Mouse (Mus musculus) heart, embryonic 12.5 days (tissue): ENCODE results near the gene Tomm40. TPM values are rescaled to one million over a fixed set of nuclear protein-coding genes. Genes with fewer than 3 reads are reported as not detected.

ENCODE experiments used
- ATAC-seq: fragments of 200-750 bp; cut with Nextera tagmentation; 2 replicates; pipeline ENCODE4 v1.8.0; 2017; ENCODE audit warnings: moderate TSS enrichment, moderate library complexity; ENCODE audit not compliant: insufficient number of reproducible peaks, low FRiP score
- H3K27ac ChIP-seq: fragments of 300-500 bp; sonication (generic); 2 replicates; pipeline ENCODE4 v1.5.1; 2016; ENCODE audit warnings: mild to moderate bottlenecking, moderate library complexity; ENCODE audit not compliant: poor library complexity, severe bottlenecking
- H3K27me3 ChIP-seq: fragments of 300-500 bp; sonication (generic); replicated peaks from 2 replicates; pipeline ENCODE4 v1.6.1; 2016; ENCODE audit warnings: mild to moderate bottlenecking, moderate library complexity
- H3K36me3 ChIP-seq: fragments of 300-500 bp; sonication (generic); 2 replicates; pipeline ENCODE4 v1.6.1; 2016; ENCODE audit warnings: mild to moderate bottlenecking, moderate library complexity
- H3K4me1 ChIP-seq: fragments of 300-500 bp; sonication (generic); replicated peaks from 2 replicates; pipeline ENCODE4 v1.6.1; 2016; ENCODE audit warnings: mild to moderate bottlenecking
- H3K4me2 ChIP-seq: fragments of 300-500 bp; sonication (generic); 2 replicates; pipeline ENCODE4 v1.6.1; 2016; ENCODE audit warnings: mild to moderate bottlenecking, moderate library complexity
- H3K4me3 ChIP-seq: fragments of 300-500 bp; sonication (generic); 2 replicates; pipeline ENCODE4 v1.5.1; 2016; ENCODE audit warnings: mild to moderate bottlenecking
- H3K9ac ChIP-seq: fragments of 300-500 bp; sonication (generic); 2 replicates; pipeline ENCODE4 v1.6.1; 2016; ENCODE audit warnings: mild to moderate bottlenecking, moderate library complexity
- H3K9me3 ChIP-seq: fragments of 300-500 bp; sonication (generic); replicated peaks from 2 replicates; pipeline ENCODE4 v1.6.1; 2016; ENCODE audit warnings: mild to moderate bottlenecking, moderate library complexity
- WGBS: fragments of 180-500 bp; shearing (Covaris S2); methylation state at CpG from one replicate; pipeline ENCODE4 v1.1.7; 2016; 5-methylcytosine and 5-hydroxymethylcytosine counted together
- polyA plus RNA-seq: library from polyadenylated mRNA; unstranded; fragments of >200 nt; fragmentation: Nextera tagmentation; extraction: Ambion mirVana; gene quantifications from 2 replicates; pipeline ENCODE4 v1.2.1, GENCODE M21; 2016

Gene Tomm40
- polyA plus RNA-seq, 1 experiment from 2014 or later: 160 TPM

- no peak overlapping the region for H3K27ac ChIP-seq
- H3K36me3 ChIP-seq: peaks cover 59% of the 10 kb centered on the region
- no peak overlapping the region for H3K4me2 ChIP-seq
- no peaks in the 10 kb centered on the region for H3K9me3 ChIP-seq
- H3K9ac ChIP-seq: peak overlapping the region; percentile 28
- 85% methylated on average over 16 of the region's 16 CpGs for WGBS
- ATAC-seq: no peak
- H3K4me1 ChIP-seq: peaks cover 31% of the 10 kb centered on the region
- H3K27me3 ChIP-seq: no peaks in the 10 kb centered on the region
- no peak overlapping the region for H3K4me3 ChIP-seq
Observed at GRCm38 (mm10) chr7:19702859-19703555, 12.2 kb downstream of the Tomm40 start.

- Histone ChIP-seq H3K4me2 (peak overlapping the region; percentile 32; the same call in 1 of the 2 replicates), H3K36me3 (peaks cover 54% of the 10 kb centered on the region), H3K9ac (peak overlapping the region; percentile 64), H3K4me1 (peaks cover 31% of the 10 kb centered on the region), H3K4me3 (no peak overlapping the region), H3K9me3 (no peaks in the 10 kb centered on the region), H3K27ac (peak overlapping the region; percentile 65), H3K27me3 (no peaks in the 10 kb centered on the region)
- 27% methylated on average over 22 of the region's 22 CpGs for WGBS
- ATAC-seq: peak; percentile 67
Observed at GRCm38 (mm10) chr7:19701069-19701761, 14.0 kb downstream of the Tomm40 start.

- no peaks in the 10 kb centered on the region for H3K9me3 ChIP-seq
- peak overlapping the region; percentile 64 for H3K9ac ChIP-seq
- H3K4me3 ChIP-seq: no peak overlapping the region
- no peak for ATAC-seq
- H3K4me1 ChIP-seq: peaks cover 39% of the 10 kb centered on the region
- peak overlapping the region; percentile 32; the same call in 1 of the 2 replicates for H3K4me2 ChIP-seq
- H3K27me3 ChIP-seq: no peaks in the 10 kb centered on the region
- 47% methylated on average over 12 of the region's 12 CpGs for WGBS
- H3K27ac ChIP-seq: peak overlapping the region; percentile 65
- peaks cover 56% of the 10 kb centered on the region for H3K36me3 ChIP-seq
Observed at GRCm38 (mm10) chr7:19700299-19701068, 14.8 kb downstream of the Tomm40 start.

- Histone ChIP-seq H3K9ac (peak overlapping the region; percentile 68; the same call in 1 of the 2 replicates), H3K4me2 (peak overlapping the region; percentile 86; the same call in 1 of the 2 replicates), H3K9me3 (no peaks in the 10 kb centered on the region), H3K27me3 (no peaks in the 10 kb centered on the region), H3K4me3 (no peak overlapping the region), H3K36me3 (peaks cover 50% of the 10 kb centered on the region), H3K4me1 (peaks cover 42% of the 10 kb centered on the region), H3K27ac (0 out of 2 replicates have a peak overlapping the region, but pooled peaks have one; percentile 61)
- no peak for ATAC-seq
- 68% methylated on average over 4 of the region's 4 CpGs for WGBS
Observed at GRCm38 (mm10) chr7:19699827-19700148, 15.4 kb downstream of the Tomm40 start.

- no peaks in the 10 kb centered on the region for H3K27me3 ChIP-seq
- H3K4me3 ChIP-seq: peak within 1 kb of the TSS; percentile 55
- peaks cover 45% of the 10 kb centered on the region for H3K36me3 ChIP-seq
- H3K27ac ChIP-seq: peak within 1 kb of the TSS; percentile 61
- peaks cover 46% of the 10 kb centered on the region for H3K4me1 ChIP-seq
- WGBS: 3% methylated on average over 20 of the region's 20 CpGs
- H3K9ac ChIP-seq: peak within 1 kb of the TSS; percentile 68
- peak; percentile 68 for ATAC-seq
- H3K4me2 ChIP-seq: peak within 1 kb of the TSS; percentile 86
- no peaks in the 10 kb centered on the region for H3K9me3 ChIP-seq
Observed at GRCm38 (mm10) chr7:19698907-19699826, 16.1 kb downstream of the Tomm40 start, which contains the start of gene Apoe. Gene Apoe (minus strand): TSS chr7:19699188.

GRCm38 (mm10) chr7:19697949-19698906 is 17.0 kb downstream of the Tomm40 start:
- 2% methylated on average over 28 of the region's 28 CpGs for WGBS

GRCm38 (mm10) chr7:19696336-19696873 is 18.8 kb downstream of the Tomm40 start:
- H3K9ac ChIP-seq: 0 out of 2 replicates have a peak overlapping the region, but pooled peaks have one; percentile 11
- H3K4me1 ChIP-seq: peaks cover 62% of the 10 kb centered on the region
- H3K36me3 ChIP-seq: peaks cover 18% of the 10 kb centered on the region
- peak overlapping the region; percentile 95; the same call in 1 of the 2 replicates for H3K27ac ChIP-seq
- ATAC-seq: no peak
- H3K27me3 ChIP-seq: no peaks in the 10 kb centered on the region
- 0 out of 2 replicates have a peak overlapping the region, but pooled peaks have one; percentile 86 for H3K4me2 ChIP-seq
- WGBS: 87% methylated on average over 34 of the region's 34 CpGs
- H3K4me3 ChIP-seq: no peak overlapping the region
- H3K9me3 ChIP-seq: no peaks in the 10 kb centered on the region

More at GRCm38 (mm10) chr7:19697949-19698906, 17.0 kb downstream of the Tomm40 start:
- peaks cover 36% of the 10 kb centered on the region for H3K36me3 ChIP-seq
- peak overlapping the region; percentile 86 for H3K4me2 ChIP-seq
- H3K4me3 ChIP-seq: peak overlapping the region; percentile 55
- peak overlapping the region; percentile 68 for H3K9ac ChIP-seq
- ATAC-seq: no peak
- no peaks in the 10 kb centered on the region for H3K27me3 ChIP-seq
- no peaks in the 10 kb centered on the region for H3K9me3 ChIP-seq
- H3K4me1 ChIP-seq: peaks cover 54% of the 10 kb centered on the region
- H3K27ac ChIP-seq: peak overlapping the region; percentile 61

GRCm38 (mm10) chr7:19695881-19696280 is 19.4 kb downstream of the Tomm40 start:
- Histone ChIP-seq H3K4me3 (no peak overlapping the region), H3K27ac (peak overlapping the region; percentile 95), H3K4me2 (no peak overlapping the region), H3K27me3 (no peaks in the 10 kb centered on the region), H3K4me1 (peaks cover 58% of the 10 kb centered on the region), H3K9ac (no peak overlapping the region), H3K9me3 (no peaks in the 10 kb centered on the region), H3K36me3 (peaks cover 17% of the 10 kb centered on the region)
- WGBS: 73% methylated on average over 6 of the region's 6 CpGs
- no peak for ATAC-seq

- WGBS: 4% methylated on average over 8 of the region's 8 CpGs
- Histone ChIP-seq H3K27me3 (no peaks in the 10 kb centered on the region), H3K4me1 (peaks cover 52% of the 10 kb centered on the region), H3K4me3 (no peak overlapping the region), H3K9me3 (no peaks in the 10 kb centered on the region), H3K27ac (peak overlapping the region; percentile 95), H3K4me2 (peak overlapping the region; percentile 23; the same call in 1 of the 2 replicates), H3K9ac (peak overlapping the region; percentile 37; the same call in 1 of the 2 replicates), H3K36me3 (peaks cover 17% of the 10 kb centered on the region)
- ATAC-seq: peak; percentile 66
Observed at GRCm38 (mm10) chr7:19695213-19695594, 20.0 kb downstream of the Tomm40 start.
